In genomic region chr12:24659923-24660322, GRCm38 (mm10) we compare ENCODE assay signal across 25 mouse cellular contexts. TPM values are rescaled to one million over a fixed set of nuclear protein-coding genes. Genes with fewer than 3 reads are reported as not detected.
"Had no signal": no experiment of that assay in that cellular context is flagged by ENCODE, and none has a peak within 500 bp of the region (broad histone marks: within the 10 kb centered on the region; RNA-seq: fewer than 3 reads in every experiment).

No protein-coding gene starts in this region.

- DNase-seq: gastrocnemius, postnatal 14 days; gastrocnemius, postnatal 36 days; heart, adult 11 months; heart, adult 2 months; heart, postnatal 14 days; heart, postnatal 36 days; kidney, adult 11 months; kidney, adult 2 months; kidney, adult 9 months; kidney, postnatal 14 days; kidney, postnatal 36 days; layer of hippocampus, adult 9-11 months; layer of hippocampus, postnatal 36 days; left cerebral cortex, postnatal 4 days; liver, embryonic 13.5 days had no signal

- H3K9me3 ChIP-seq: heart, embryonic 13.5 days; heart, embryonic 15.5 days; hindbrain, embryonic 13.5 days; hindbrain, embryonic 15.5 days; kidney, embryonic 15.5 days; limb, embryonic 13.5 days; limb, embryonic 15.5 days; liver, embryonic 13.5 days had no signal

- H3K27me3 ChIP-seq: heart, embryonic 13.5 days; heart, embryonic 15.5 days; hindbrain, embryonic 13.5 days; hindbrain, embryonic 15.5 days; kidney, embryonic 15.5 days; limb, embryonic 13.5 days; limb, embryonic 15.5 days; liver, embryonic 13.5 days had no signal

- H3K4me3 ChIP-seq: heart, adult 2 months; heart, embryonic 13.5 days; heart, embryonic 15.5 days; hindbrain, embryonic 13.5 days; hindbrain, embryonic 15.5 days; kidney, embryonic 15.5 days; limb, embryonic 13.5 days; limb, embryonic 15.5 days; liver, embryonic 13.5 days had no signal

- H3K9ac ChIP-seq: heart, embryonic 13.5 days; heart, embryonic 15.5 days; hindbrain, embryonic 13.5 days; hindbrain, embryonic 15.5 days; kidney, embryonic 15.5 days; limb, embryonic 13.5 days; limb, embryonic 15.5 days had no signal

- H3K4me2 ChIP-seq: heart, embryonic 11.5 days; heart, embryonic 13.5 days; heart, embryonic 15.5 days; hindbrain, embryonic 13.5 days; hindbrain, embryonic 15.5 days; kidney, embryonic 15.5 days; limb, embryonic 13.5 days; limb, embryonic 15.5 days; liver, embryonic 13.5 days had no signal

- H3K27ac ChIP-seq: heart, adult 2 months; heart, embryonic 13.5 days; heart, embryonic 15.5 days; hindbrain, embryonic 13.5 days; hindbrain, embryonic 15.5 days; kidney, embryonic 15.5 days; limb, embryonic 13.5 days; limb, embryonic 15.5 days; liver, embryonic 13.5 days had no signal

- ATAC-seq: intestine, embryonic 16.5 days had no signal

RNA-seq across cellular contexts. Expression of gene Cys1, which starts 21.7 kb away (rescaled TPM):
- total RNA-seq: hematopoietic stem cell, adult 5-6 weeks had no signal
